Mouse (Mus musculus) urinary bladder, postnatal 25 days (tissue): Measurements from ENCODE around the gene Hdac5.
A peak's percentile ranks its signal among the peaks of the same experiment; 100 is the strongest.

Experiments
- DNase-seq: peaks from one replicate; pipeline ENCODE4 v3.0.0; 2022; ENCODE audit warnings: low spot score

The Hdac5 gene

GRCm38 (mm10) chr11:102214430-102215156 lies 15.4 kb downstream of the Hdac5 start:
- DNase-seq, result no peak

GRCm38 (mm10) chr11:102211936-102212341 lies 18.0 kb downstream of the Hdac5 start:
- no peak for DNase-seq

GRCm38 (mm10) chr11:102211011-102211410 lies 19.0 kb downstream of the Hdac5 start:
- no peak for DNase-seq

GRCm38 (mm10) chr11:102210185-102210584 lies 19.8 kb downstream of the Hdac5 start:
- DNase-seq, result no peak

- no peak for DNase-seq
Observed at GRCm38 (mm10) chr11:102209742-102210141, 20.2 kb downstream of the Hdac5 start.

- no peak for DNase-seq
Observed at GRCm38 (mm10) chr11:102208846-102209245, 21.1 kb downstream of the Hdac5 start.

GRCm38 (mm10) chr11:102207825-102208777 lies 21.9 kb downstream of the Hdac5 start:
- DNase-seq, result no peak

GRCm38 (mm10) chr11:102206481-102206880 lies 23.5 kb downstream of the Hdac5 start:
- DNase-seq, result no peak

- no peak for DNase-seq
Observed at GRCm38 (mm10) chr11:102201408-102201821, 28.6 kb downstream of the Hdac5 start.

GRCm38 (mm10) chr11:102199856-102200255 lies 30.1 kb downstream of the Hdac5 start:
- DNase-seq, result no peak

- DNase-seq, result no peak
Observed at GRCm38 (mm10) chr11:102198245-102198644, 31.7 kb downstream of the Hdac5 start.

- no peak for DNase-seq
Observed at GRCm38 (mm10) chr11:102196018-102196797, 33.8 kb downstream of the Hdac5 start.

GRCm38 (mm10) chr11:102193657-102194440 lies 36.1 kb downstream of the Hdac5 start:
- DNase-seq, result no peak

GRCm38 (mm10) chr11:102190848-102191247 lies 39.1 kb downstream of the Hdac5 start:
- no peak for DNase-seq

- DNase-seq, result peak; percentile 85
Observed at GRCm38 (mm10) chr11:102189461-102190436, 40.2 kb downstream of the Hdac5 start, which contains the start of gene G6pc3. Gene G6pc3 (plus strand): TSS chr11:102189620.

GRCm38 (mm10) chr11:102188980-102189379 lies 41.0 kb downstream of the Hdac5 start:
- DNase-seq, result no peak

- DNase-seq, result no peak
Observed at GRCm38 (mm10) chr11:102186235-102186634, 43.7 kb downstream of the Hdac5 start.

- DNase-seq, result no peak
Observed at GRCm38 (mm10) chr11:102185677-102186076, 44.3 kb downstream of the Hdac5 start.

- DNase-seq, result peak; percentile 99
Observed at GRCm38 (mm10) chr11:102184646-102185495, 45.1 kb downstream of the Hdac5 start, which contains the start of gene Lsm12. Gene Lsm12 (minus strand): TSS chr11:102185296.
